Mouse (Mus musculus): Measurements from ENCODE around the gene Megf6. TPM values are rescaled to one million over a fixed set of nuclear protein-coding genes. Genes with fewer than 3 reads are reported as not detected.
A peak's percentile ranks its signal among the peaks of the same experiment; 100 is the strongest.

Gene Megf6
- polyA plus RNA-seq, 1 experiment from 2014 or later = 12.4 TPM

DNA sequence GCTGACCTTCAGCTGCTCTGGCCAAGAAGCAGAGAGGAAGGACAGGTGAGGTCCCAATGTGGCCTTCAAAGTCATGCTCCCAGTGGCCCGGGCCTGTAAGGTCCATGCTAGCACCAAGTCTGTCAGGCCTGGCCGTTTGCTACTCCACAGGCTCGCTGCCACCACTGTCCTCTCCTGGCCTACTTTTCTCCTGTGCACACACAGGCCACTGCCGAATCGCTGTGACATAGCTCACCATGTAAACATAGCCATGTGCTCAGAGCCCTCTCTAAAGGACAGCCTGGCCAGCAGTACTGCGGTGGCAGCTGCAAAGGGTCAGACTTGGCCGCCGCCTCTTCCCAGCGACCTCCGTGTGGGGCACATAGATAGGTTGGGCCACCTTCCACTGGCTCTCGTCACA is 16.4 kb upstream of the Megf6 start:
- no peak overlapping the region for H3K4me2 ChIP-seq
- H3K36me3 ChIP-seq (ENCODE audit: control insufficient read depth, insufficient read depth, low read length) = peaks cover 18% of the 10 kb centered on the region
- no peak overlapping the region for H3K9ac ChIP-seq (ENCODE audit: low read length)
- no peak overlapping the region for H3K27ac ChIP-seq (ENCODE audit: low read depth, low read length)
- no peaks in the 10 kb centered on the region for H3K27me3 ChIP-seq (ENCODE audit: control insufficient read depth, insufficient read depth, low read length)
- peaks cover under 1% of the 10 kb centered on the region for H3K4me1 ChIP-seq (ENCODE audit: control insufficient read depth, insufficient read depth, low read length)
- 75% methylated on average over 11 of the region's 11 CpGs for WGBS
- DNase-seq (ENCODE audit: low spot score, missing footprints) (no peak), ATAC-seq (ENCODE audit: low FRiP score) (no peak)
- H3K4me3 ChIP-seq (ENCODE audit: low read depth, low read length) = no peak overlapping the region
- H3K9me3 ChIP-seq (ENCODE audit: control insufficient read depth, low read length) = no peaks in the 10 kb centered on the region

DNA sequence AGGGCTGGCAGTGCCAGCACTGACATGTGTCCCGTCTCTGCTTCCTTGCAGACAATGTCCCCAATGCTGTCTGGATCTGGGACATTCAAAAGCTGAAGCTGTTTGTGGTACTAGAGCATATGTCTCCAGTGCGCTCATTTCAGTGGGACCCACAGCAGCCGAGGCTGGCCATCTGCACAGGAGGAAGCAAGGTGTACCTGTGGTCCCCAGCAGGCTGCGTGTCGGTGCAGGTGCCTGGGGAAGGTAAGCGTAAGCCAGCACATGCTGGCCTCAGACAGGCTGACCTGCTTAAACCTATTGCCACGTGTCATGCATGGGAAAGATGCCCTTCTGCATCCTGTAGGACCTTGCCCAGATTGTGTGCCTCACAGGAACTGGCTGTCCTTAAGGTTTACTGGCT is 14.5 kb upstream of the Megf6 start:
- WGBS = 87% methylated on average over 7 of the region's 7 CpGs
- Histone ChIP-seq H3K4me2 (no peak overlapping the region), H3K9me3 (ENCODE audit: control insufficient read depth, low read length) (no peaks in the 10 kb centered on the region), H3K9ac (ENCODE audit: low read length) (no peak overlapping the region), H3K27ac (ENCODE audit: low read depth, low read length) (no peak overlapping the region), H3K4me3 (ENCODE audit: low read depth, low read length) (no peak overlapping the region), H3K27me3 (ENCODE audit: control insufficient read depth, insufficient read depth, low read length) (no peaks in the 10 kb centered on the region), H3K36me3 (ENCODE audit: control insufficient read depth, insufficient read depth, low read length) (peaks cover 15% of the 10 kb centered on the region), H3K4me1 (ENCODE audit: control insufficient read depth, insufficient read depth, low read length) (peaks cover 9% of the 10 kb centered on the region)
- ATAC-seq (ENCODE audit: low FRiP score) = no peak
- no peak for DNase-seq (ENCODE audit: low spot score, missing footprints)

DNA sequence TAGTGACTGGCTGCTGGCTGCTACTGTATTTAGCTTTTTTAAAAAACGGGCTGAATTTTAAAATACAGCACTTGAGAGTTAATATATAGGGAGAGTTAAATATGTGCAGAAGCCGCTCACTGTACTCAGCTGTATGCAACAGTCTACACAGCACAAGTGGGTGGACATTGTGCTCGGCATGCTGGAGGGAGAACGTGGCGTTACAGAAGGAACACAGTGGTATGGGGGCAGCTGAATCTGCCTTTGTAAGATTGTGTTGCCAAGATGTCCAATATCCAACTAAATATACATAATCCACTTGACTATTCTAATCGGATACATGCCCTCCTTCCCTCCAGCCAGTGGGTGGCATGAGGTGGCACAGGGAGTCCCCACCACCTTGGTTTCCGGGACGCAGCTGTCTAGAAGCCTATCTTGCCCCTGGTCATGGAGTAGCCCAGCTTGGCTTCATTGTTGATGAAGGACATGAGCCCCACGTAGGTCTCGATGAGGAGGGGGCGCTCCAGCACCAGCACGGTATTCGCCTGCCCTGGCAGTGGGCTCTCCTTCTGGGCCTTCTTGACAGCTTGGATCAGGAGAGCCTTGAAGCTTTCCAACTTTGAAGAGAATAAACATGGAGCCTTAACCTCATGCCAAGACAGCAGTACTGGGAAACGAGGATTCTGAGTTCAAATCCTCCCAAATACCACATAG is 12.4 kb upstream of the Megf6 start:
- H3K27me3 ChIP-seq (ENCODE audit: control insufficient read depth, insufficient read depth, low read length) = no peaks in the 10 kb centered on the region
- no peak overlapping the region for H3K9ac ChIP-seq (ENCODE audit: low read length)
- no peak overlapping the region for H3K4me2 ChIP-seq
- H3K27ac ChIP-seq (ENCODE audit: low read depth, low read length) = no peak overlapping the region
- H3K36me3 ChIP-seq (ENCODE audit: control insufficient read depth, insufficient read depth, low read length) = peaks cover 9% of the 10 kb centered on the region; the same call in 1 of the 2 replicates
- DNase-seq (ENCODE audit: low spot score, missing footprints) (no peak), ATAC-seq (ENCODE audit: low FRiP score) (no peak)
- H3K4me3 ChIP-seq (ENCODE audit: low read depth, low read length) = no peak overlapping the region
- peaks cover 13% of the 10 kb centered on the region for H3K4me1 ChIP-seq (ENCODE audit: control insufficient read depth, insufficient read depth, low read length)
- H3K9me3 ChIP-seq (ENCODE audit: control insufficient read depth, low read length) = no peaks in the 10 kb centered on the region
- 97% methylated on average over 14 of the region's 14 CpGs for WGBS

DNA sequence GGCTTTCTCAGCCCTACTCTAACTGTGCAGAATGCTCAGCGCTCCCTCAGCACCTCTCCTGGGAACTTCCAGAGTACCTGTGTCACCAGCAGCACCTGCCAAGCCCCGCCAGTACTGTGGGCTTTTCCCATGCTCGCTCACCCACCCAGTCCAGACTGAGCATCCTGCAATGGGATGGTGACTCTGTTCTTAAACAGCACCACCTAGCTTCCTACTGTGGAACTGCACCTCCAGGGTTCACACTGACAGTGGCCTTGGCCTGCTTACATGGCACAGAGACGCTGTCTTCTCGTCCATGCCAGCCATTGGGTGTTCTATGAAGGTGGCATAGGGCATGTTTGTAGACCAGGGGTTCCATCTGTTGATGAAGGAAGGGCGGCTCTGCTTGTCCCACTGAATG is 11.5 kb upstream of the Megf6 start:
- WGBS = 16% methylated on average over 6 of the region's 6 CpGs
- Histone ChIP-seq H3K4me2 (no peak overlapping the region), H3K36me3 (ENCODE audit: control insufficient read depth, insufficient read depth, low read length) (peaks cover 9% of the 10 kb centered on the region; the same call in 1 of the 2 replicates), H3K9me3 (ENCODE audit: control insufficient read depth, low read length) (no peaks in the 10 kb centered on the region), H3K4me1 (ENCODE audit: control insufficient read depth, insufficient read depth, low read length) (peaks cover 13% of the 10 kb centered on the region), H3K9ac (ENCODE audit: low read length) (no peak overlapping the region), H3K4me3 (ENCODE audit: low read depth, low read length) (no peak overlapping the region), H3K27ac (ENCODE audit: low read depth, low read length) (no peak overlapping the region), H3K27me3 (ENCODE audit: control insufficient read depth, insufficient read depth, low read length) (no peaks in the 10 kb centered on the region)
- DNase-seq (ENCODE audit: low spot score, missing footprints) (peak; percentile 98), ATAC-seq (ENCODE audit: low FRiP score) (peak; percentile 6)

DNA sequence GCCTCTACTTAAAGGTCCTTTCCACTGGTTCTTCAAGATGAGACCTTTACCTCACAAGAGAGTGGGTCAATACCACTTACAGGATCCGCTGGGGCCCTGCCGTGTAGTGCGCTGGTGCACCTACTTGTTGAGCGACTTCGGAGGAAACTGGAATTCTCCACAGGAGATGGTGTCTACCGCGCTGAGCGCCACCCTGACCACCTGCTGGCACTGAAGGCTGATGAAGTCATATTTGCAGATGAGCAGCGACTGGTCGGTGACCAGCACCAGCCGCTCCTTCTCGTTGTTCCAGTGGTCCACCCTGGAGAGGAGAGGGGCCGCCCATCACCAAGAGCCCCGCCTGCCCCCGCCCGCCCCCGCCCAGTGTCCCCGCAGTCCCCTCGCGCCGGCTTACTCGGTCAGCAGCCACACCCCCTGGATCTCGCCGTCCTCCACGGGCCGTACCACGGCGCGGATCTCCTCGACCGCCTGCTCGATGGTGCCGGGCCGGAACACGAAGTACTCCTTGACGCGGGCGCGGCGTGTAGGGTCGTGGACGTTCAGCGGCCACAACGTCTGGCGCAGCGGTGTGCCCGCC is 10.5 kb upstream of the Megf6 start:
- Histone ChIP-seq H3K27ac (ENCODE audit: low read depth, low read length) (peak overlapping the region; percentile 48; the same call in 1 of the 2 replicates), H3K4me2 (peak overlapping the region; percentile 77), H3K27me3 (ENCODE audit: control insufficient read depth, insufficient read depth, low read length) (no peaks in the 10 kb centered on the region), H3K9me3 (ENCODE audit: control insufficient read depth, low read length) (no peaks in the 10 kb centered on the region), H3K9ac (ENCODE audit: low read length) (peak overlapping the region; percentile 81), H3K4me1 (ENCODE audit: control insufficient read depth, insufficient read depth, low read length) (peaks cover 13% of the 10 kb centered on the region), H3K36me3 (ENCODE audit: control insufficient read depth, insufficient read depth, low read length) (peaks cover 9% of the 10 kb centered on the region; the same call in 1 of the 2 replicates), H3K4me3 (ENCODE audit: low read depth, low read length) (peak overlapping the region; percentile 94)
- 2% methylated on average over 47 of the region's 47 CpGs for WGBS
- peak; percentile 90 for DNase-seq (ENCODE audit: low spot score, missing footprints)
- ATAC-seq (ENCODE audit: low FRiP score) = peak; percentile 59

DNA sequence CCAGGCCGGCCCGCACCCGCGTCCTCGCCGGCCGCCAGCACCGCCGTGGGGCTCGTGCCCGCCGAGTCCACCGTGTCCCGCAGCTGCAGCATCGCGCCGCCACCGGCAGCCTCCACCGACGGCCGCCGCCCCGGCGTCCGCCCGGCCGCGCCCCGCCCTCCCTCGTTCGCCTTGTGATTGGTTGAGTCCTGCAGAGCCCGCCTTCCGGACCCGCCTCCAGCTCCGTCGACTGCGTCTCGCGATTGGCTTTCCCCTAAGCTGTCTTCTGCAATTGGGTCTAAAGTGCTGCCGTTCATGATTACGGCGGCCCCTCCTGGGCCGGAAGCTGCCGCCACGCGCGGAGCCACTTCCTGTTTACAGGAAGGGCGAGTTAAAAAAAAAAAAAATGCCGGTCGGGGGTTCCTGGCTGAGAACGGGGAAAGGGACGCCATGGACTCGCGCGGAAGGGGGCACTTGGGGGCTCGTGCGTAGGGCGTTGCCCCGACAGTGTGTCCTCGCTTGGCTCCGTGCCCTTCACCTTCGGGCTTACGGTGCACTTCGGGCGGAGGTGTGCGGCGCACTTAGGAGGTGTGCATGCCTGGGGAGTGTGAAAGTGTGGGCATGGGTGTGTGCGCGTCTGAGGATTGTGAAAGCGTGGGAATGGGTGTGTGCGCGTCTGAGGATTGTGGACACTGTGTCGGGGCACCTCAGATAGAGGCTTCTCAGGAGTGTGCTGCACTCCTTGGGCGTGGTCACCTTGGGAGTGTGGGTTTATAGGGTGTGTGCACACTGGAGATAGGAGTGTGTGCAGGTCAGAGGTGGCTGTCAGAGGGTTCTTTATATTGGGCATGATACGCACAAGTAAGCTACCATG is 9.8 kb upstream of the Megf6 start, which contains the start of gene Tprgl:
Tprgl (minus strand) TSS at position 129 of the 853 bp plus-strand sequence.
- H3K27ac ChIP-seq (ENCODE audit: low read depth, low read length) = peak within 1 kb of the TSS; percentile 48; the same call in 1 of the 2 replicates
- H3K4me2 ChIP-seq = peak within 1 kb of the TSS; percentile 77
- peaks cover 9% of the 10 kb centered on the region; the same call in 1 of the 2 replicates for H3K36me3 ChIP-seq (ENCODE audit: control insufficient read depth, insufficient read depth, low read length)
- peak within 1 kb of the TSS; percentile 94 for H3K4me3 ChIP-seq (ENCODE audit: low read depth, low read length)
- H3K9ac ChIP-seq (ENCODE audit: low read length) = peak within 1 kb of the TSS; percentile 81
- DNase-seq (ENCODE audit: low spot score, missing footprints) (peak; percentile 99), ATAC-seq (ENCODE audit: low FRiP score) (peak; percentile 95)
- WGBS = 1% methylated on average over 75 of the region's 75 CpGs
- no peaks in the 10 kb centered on the region for H3K9me3 ChIP-seq (ENCODE audit: control insufficient read depth, low read length)
- no peaks in the 10 kb centered on the region for H3K27me3 ChIP-seq (ENCODE audit: control insufficient read depth, insufficient read depth, low read length)
- H3K4me1 ChIP-seq (ENCODE audit: control insufficient read depth, insufficient read depth, low read length) = peaks cover 13% of the 10 kb centered on the region

DNA sequence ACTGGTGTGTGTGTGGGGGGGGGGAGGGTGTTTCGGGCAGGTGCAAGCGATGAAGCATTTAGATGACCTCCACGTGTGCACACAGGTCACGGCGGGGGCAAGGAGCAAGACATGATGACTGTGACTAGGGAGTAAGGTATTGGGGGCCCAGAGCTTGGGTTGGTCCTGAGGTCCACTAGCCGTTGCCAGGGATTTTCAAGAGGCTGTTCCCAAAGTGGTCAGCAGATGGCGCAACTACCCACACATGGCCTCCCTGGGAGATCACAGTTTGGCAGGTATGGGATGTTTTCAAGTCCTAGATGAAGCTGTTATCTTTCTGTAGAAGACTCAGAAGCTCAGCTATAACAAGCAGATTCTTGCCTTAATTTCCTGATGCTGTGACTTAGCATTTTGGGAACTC is 7.2 kb upstream of the Megf6 start:
- no peak overlapping the region for H3K27ac ChIP-seq (ENCODE audit: low read depth, low read length)
- H3K36me3 ChIP-seq (ENCODE audit: control insufficient read depth, insufficient read depth, low read length) = peaks cover 3% of the 10 kb centered on the region; the same call in 1 of the 2 replicates
- H3K9me3 ChIP-seq (ENCODE audit: control insufficient read depth, low read length) = no peaks in the 10 kb centered on the region
- DNase-seq (ENCODE audit: low spot score, missing footprints) (peak; percentile 99), ATAC-seq (ENCODE audit: low FRiP score) (no peak)
- WGBS = 12% methylated on average over 7 of the region's 7 CpGs
- no peak overlapping the region for H3K4me3 ChIP-seq (ENCODE audit: low read depth, low read length)
- peaks cover 13% of the 10 kb centered on the region for H3K4me1 ChIP-seq (ENCODE audit: control insufficient read depth, insufficient read depth, low read length)
- 0 out of 2 replicates have a peak, but pooled peaks cover 2% of the 10 kb centered on the region for H3K27me3 ChIP-seq (ENCODE audit: control insufficient read depth, insufficient read depth, low read length)
- no peak overlapping the region for H3K9ac ChIP-seq (ENCODE audit: low read length)
- no peak overlapping the region for H3K4me2 ChIP-seq

DNA sequence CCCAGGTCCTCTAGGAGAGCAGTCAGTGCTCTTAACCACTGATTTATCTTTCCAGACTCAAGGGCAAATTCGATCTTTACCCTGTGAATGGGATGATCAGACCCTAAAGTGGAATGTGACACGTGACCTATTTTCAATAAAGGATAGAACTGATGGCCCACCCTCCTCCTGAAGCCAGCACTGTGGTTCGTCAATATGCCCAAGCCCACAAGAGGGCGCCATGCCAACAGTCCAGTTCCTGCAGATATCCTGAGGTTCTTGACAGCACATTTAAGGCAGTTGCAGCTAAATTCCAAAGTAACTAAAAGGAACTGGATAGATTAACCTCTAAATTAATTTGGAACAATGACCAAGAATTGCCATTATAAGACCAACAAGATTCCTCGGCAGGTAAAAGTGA is 3.5 kb upstream of the Megf6 start:
- H3K4me3 ChIP-seq (ENCODE audit: low read depth, low read length) = no peak overlapping the region
- H3K36me3 ChIP-seq (ENCODE audit: control insufficient read depth, insufficient read depth, low read length) = no peaks in the 10 kb centered on the region
- H3K27ac ChIP-seq (ENCODE audit: low read depth, low read length) = no peak overlapping the region
- H3K4me2 ChIP-seq = no peak overlapping the region
- H3K9me3 ChIP-seq (ENCODE audit: control insufficient read depth, low read length) = no peaks in the 10 kb centered on the region
- peaks cover 10% of the 10 kb centered on the region for H3K4me1 ChIP-seq (ENCODE audit: control insufficient read depth, insufficient read depth, low read length)
- H3K9ac ChIP-seq (ENCODE audit: low read length) = no peak overlapping the region
- DNase-seq (ENCODE audit: low spot score, missing footprints) (peak; percentile 96), ATAC-seq (ENCODE audit: low FRiP score) (no peak)
- WGBS = 25% methylated on average over 5 of the region's 5 CpGs
- H3K27me3 ChIP-seq (ENCODE audit: control insufficient read depth, insufficient read depth, low read length) = peaks cover 29% of the 10 kb centered on the region

All from midbrain, embryonic 11.5 days (tissue).